23 mouse cellular contexts compared by ENCODE assay signal in genomic region chr10:21172650-21173200, GRCm38 (mm10). TPM values are rescaled to one million over a fixed set of nuclear protein-coding genes. Genes with fewer than 3 reads are reported as not detected.
DNase-seq lines count a peak whose midpoint lies in the region; ATAC-seq and TF ChIP-seq lines count a peak whose summit lies in the region.
"Had no signal": no experiment of that assay in that cellular context is flagged by ENCODE, and none has a peak within 500 bp of the region (broad histone marks: within the 10 kb centered on the region; RNA-seq: fewer than 3 reads in every experiment).

No protein-coding gene starts in this region.

- ATAC-seq in megakaryocyte progenitor cell, adult 5-6 weeks (replicated peaks; ENCODE audit: poor library complexity): peak; percentile 44; the same call in 1 of the 2 replicates
- no peak for ATAC-seq in hindbrain, postnatal 0 days
- ATAC-seq: activated CD4-positive, CD25-positive, alpha-beta regulatory T cell, adult 4 months; forebrain, embryonic 14.5 days; intestine, embryonic 16.5 days; Patski had no signal

- H3K36me3 ChIP-seq in MEL (ENCODE audit: control insufficient read depth in 1 of 2, insufficient read depth in 2 of 2, low read length in 2 of 2): no peaks in the 10 kb centered on the region
- no peaks in the 10 kb centered on the region for H3K36me3 ChIP-seq in hindbrain, postnatal 0 days (ENCODE audit: insufficient read depth, low read length)
- H3K36me3 ChIP-seq: embryonic facial prominence, embryonic 15.5 days; heart, embryonic 13.5 days had no signal

- H3K27me3 ChIP-seq in MEL (ENCODE audit: control insufficient read depth in 1 of 2, insufficient read depth in 2 of 2, low read length in 2 of 2): no peaks in the 10 kb centered on the region
- no peaks in the 10 kb centered on the region for H3K27me3 ChIP-seq in hindbrain, postnatal 0 days (ENCODE audit: insufficient read depth, low read length)
- H3K27me3 ChIP-seq: embryonic facial prominence, embryonic 15.5 days; heart, embryonic 13.5 days had no signal

- H3K79me2 ChIP-seq in MEL (ENCODE audit: control insufficient read depth, insufficient read depth, low read length, poor library complexity): no peaks in the 10 kb centered on the region

- H3K4me1 ChIP-seq in MEL (ENCODE audit: control insufficient read depth in 1 of 2, insufficient read depth in 2 of 2, low read length in 2 of 2): no peaks in the 10 kb centered on the region
- no peaks in the 10 kb centered on the region for H3K4me1 ChIP-seq in hindbrain, postnatal 0 days (ENCODE audit: insufficient read depth, low read length)
- H3K4me1 ChIP-seq: embryonic facial prominence, embryonic 15.5 days had no signal

- H3K9me3 ChIP-seq in MEL (replicated peaks; ENCODE audit: insufficient read depth, low read length): no peaks in the 10 kb centered on the region
- H3K9me3 ChIP-seq in hindbrain, postnatal 0 days (ENCODE audit: low read length): no peaks in the 10 kb centered on the region
- H3K9me3 ChIP-seq: embryonic facial prominence, embryonic 15.5 days; heart, embryonic 13.5 days had no signal

- H3K9ac ChIP-seq in MEL (ENCODE audit: control insufficient read depth, low read depth, low read length, poor library complexity, severe bottlenecking): no peak overlapping the region
- no peak overlapping the region for H3K9ac ChIP-seq in hindbrain, postnatal 0 days (replicated peaks; ENCODE audit: low read length)
- H3K9ac ChIP-seq: embryonic facial prominence, embryonic 15.5 days; heart, embryonic 13.5 days had no signal

- no peak overlapping the region for H3K27ac ChIP-seq in MEL (ENCODE audit: control insufficient read depth, low read depth, low read length)
- no peak overlapping the region for H3K27ac ChIP-seq in hindbrain, postnatal 0 days
- H3K27ac ChIP-seq in layer of hippocampus, adult 2 months: no peak overlapping the region
- H3K27ac ChIP-seq: embryonic facial prominence, embryonic 15.5 days; gastrocnemius, adult 2 months had no signal

- intact Hi-C loops in gastrocnemius, postnatal 36 days (cut with DNase I): no loop called here

- TF ChIP-seq EP300 in MEL (IDR thresholded peaks at IDR 0.05; ENCODE audit: low read depth in 1 of 2, low read length in 2 of 2): no peak

- no peak overlapping the region for H3K4me2 ChIP-seq in hindbrain, postnatal 0 days (ENCODE audit: low read depth, low read length)
- H3K4me2 ChIP-seq: embryonic facial prominence, embryonic 15.5 days; heart, embryonic 13.5 days had no signal

- no peak for TF ChIP-seq POLR2A in MEL (IDR thresholded peaks at IDR 0.05; ENCODE audit: control insufficient read depth in 1 of 2, insufficient read depth in 1 of 2, low read depth in 1 of 2, low read length in 2 of 2, poor library complexity in 1 of 2)

- WGBS in hindbrain, postnatal 0 days: 87% methylated on average over 4 of the region's 4 CpGs

- no peak for TF ChIP-seq CTCF in MEL (IDR thresholded peaks at IDR 0.05 in 2 of 3, conservative IDR thresholded peaks at IDR 0.05 in 1 of 3; ENCODE audit: control insufficient read depth in 1 of 3, insufficient read depth in 1 of 3, low read depth in 2 of 3, low read length in 3 of 3, poor library complexity in 1 of 3, severe bottlenecking in 1 of 3)
- TF ChIP-seq CTCF in hindbrain, postnatal 0 days (IDR thresholded peaks at IDR 0.05; ENCODE audit: low read depth): no peak
- no peak for TF ChIP-seq CTCF in layer of hippocampus, adult 2 months (conservative IDR thresholded peaks at IDR 0.05)

- H3K4me3 ChIP-seq in MEL (ENCODE audit: control insufficient read depth in 1 of 2, insufficient read depth in 1 of 2, low read depth in 2 of 2, low read length in 2 of 2): no peak overlapping the region
- no peak overlapping the region for H3K4me3 ChIP-seq in hindbrain, postnatal 0 days (ENCODE audit: low read length)
- H3K4me3 ChIP-seq in layer of hippocampus, adult 2 months: no peak overlapping the region
- H3K4me3 ChIP-seq: embryonic facial prominence, embryonic 15.5 days; erythroblast, embryonic 14.5 days; gastrocnemius, adult 2 months; heart, embryonic 13.5 days had no signal

- DNase-seq in thymus, postnatal 4 days: peak; percentile 3
- DNase-seq in thymus, postnatal 0 days (ENCODE audit: low spot score): no peak
- DNase-seq in MEL (ENCODE audit: low read depth, low spot score): peak; percentile 20
- DNase-seq in fat pad, adult 2 months (ENCODE audit: extremely low read depth, low read depth, low spot score): peak; percentile 54
- no peak for DNase-seq in hindbrain, postnatal 0 days (ENCODE audit: low spot score)
- no peak for DNase-seq in gastrocnemius, postnatal 36 days
- DNase-seq in layer of hippocampus, adult 2 months (ENCODE audit: low spot score in 2 of 2): no peak
- DNase-seq: cerebellum, adult 11 months; cerebellum, adult 8-10 months; cerebellum, postnatal 14 days; embryo, embryonic 11 days; gastrocnemius, adult 2 months; gastrocnemius, postnatal 25 days; heart, postnatal 36 days; kidney, adult 2 months had no signal

- TF ChIP-seq RAD21 in MEL (IDR thresholded peaks at IDR 0.05; ENCODE audit: low read depth, low read length): no peak

TF ChIP-seq in MEL, 35 proteins besides CTCF, POLR2A, EP300 and RAD21:
- TF ChIP-seq MYB (IDR thresholded peaks at IDR 0.05; ENCODE audit: low read depth, low read length) (no peak), ZKSCAN1 (IDR thresholded peaks at IDR 0.05; ENCODE audit: low read depth, low read length) (no peak), RCOR1 (IDR thresholded peaks at IDR 0.05; ENCODE audit: low read depth, low read length) (no peak), ZNF384 (IDR thresholded peaks at IDR 0.05; ENCODE audit: low read depth, low read length) (peak; percentile 82), CHD2 (IDR thresholded peaks at IDR 0.05; ENCODE audit: low read length) (no peak), NELFE (IDR thresholded peaks at IDR 0.05; ENCODE audit: low read depth, low read length) (no peak)

RNA-seq across cellular contexts. Expression of gene Myb, which starts 11.9 kb away (rescaled TPM):
- polyA plus RNA-seq in thymus, postnatal 0 days (2015; fragmentation: Nextera tagmentation; extraction: Ambion mirVana): 183 and 202 TPM in 2 replicates
- total RNA-seq in MEL (2012; rRNA removed): 125 and 133 TPM in 2 replicates
- polyA plus RNA-seq in MEL (2012; ENCODE audit: insufficient read depth in 1 of 2, insufficient read length in 2 of 2, low read depth in 1 of 2, low replicate concordance in 2 of 2, missing spikeins in 1 of 2): 100 to 1,000 TPM; 155 to 245 TPM
- total RNA-seq in megakaryocyte progenitor cell, adult 5-6 weeks (2015): 681 and 848 TPM in 2 replicates
- 484 and 588 TPM in 2 replicates for total RNA-seq in megakaryocyte progenitor cell, adult 5-6 weeks (2017)
- total RNA-seq in hindbrain, postnatal 0 days (2014; rRNA removed): 3.3 and 4.0 TPM in 2 replicates
- polyA plus RNA-seq in hindbrain, postnatal 0 days (2015; fragmentation: Nextera tagmentation; extraction: Ambion mirVana): 2.0 and 2.2 TPM in 2 replicates
- total RNA-seq in gastrocnemius, postnatal 36 days (2021): 1 to 10 TPM in 1 of 2 experiments, not detected in 1; 1.9 TPM
- total RNA-seq in layer of hippocampus, adult 2 months (2021): under 1 TPM; 0.44 to 0.66 TPM
- total RNA-seq: gastrocnemius, adult 2 months; heart, postnatal 36 days had no signal

Comparison
In these comparisons a context has a peak if more than half of its experiments do, and no peak if none do; other contexts are left out.
1. DNase-seq: peak in thymus, postnatal 4 days (single experiment), MEL (single experiment) and fat pad, adult 2 months (single experiment); none in thymus, postnatal 0 days (single experiment), hindbrain, postnatal 0 days (single experiment), gastrocnemius, postnatal 36 days (0 of 2) and layer of hippocampus, adult 2 months (0 of 2).
2. RNA of gene Myb, which starts 11.9 kb away (total RNA-seq): 484 to 848 TPM in megakaryocyte progenitor cell, adult 5-6 weeks and 125 to 133 TPM in MEL; 3.3 to 4.0 TPM in hindbrain, postnatal 0 days, 1.9 TPM in gastrocnemius, postnatal 36 days and 0.44 to 0.66 TPM in layer of hippocampus, adult 2 months; every median in the first group is over 10 times any median in the second.